Mouse (Mus musculus) heart, postnatal 0 days (tissue): ENCODE measurements around the gene Olfr1155.

ENCODE experiments used
- CTCF ChIP-seq: IDR thresholded peaks from 2 replicates; pipeline ENCODE4 v1.5.1; 2016; ENCODE audit warnings: antibody characterized with exemption, control low read depth, low read depth
- EP300 ChIP-seq: IDR thresholded peaks from 2 replicates; pipeline ENCODE4 v1.6.1; 2016; ENCODE audit warnings: antibody characterized with exemption, low read depth

- TF ChIP-seq CTCF (no peak), EP300 (no peak)
These were observed at the start of gene Olfr1155 for GRCm38 (mm10) chr2:87945037-87945436.
